Mouse (Mus musculus): ENCODE data around the gene Gtf2f2. TPM values are rescaled to one million over a fixed set of nuclear protein-coding genes. Genes with fewer than 3 reads are reported as not detected.
"Not testable (repeated sequence)": the region's sequence is repeated elsewhere in the genome, so short reads cannot be mapped to it uniquely, and the experiment has no call there.

Gtf2f2 gene
- total RNA-seq, 2 experiments from 2014 or later, result 6.2 to 8.0 TPM

DNA sequence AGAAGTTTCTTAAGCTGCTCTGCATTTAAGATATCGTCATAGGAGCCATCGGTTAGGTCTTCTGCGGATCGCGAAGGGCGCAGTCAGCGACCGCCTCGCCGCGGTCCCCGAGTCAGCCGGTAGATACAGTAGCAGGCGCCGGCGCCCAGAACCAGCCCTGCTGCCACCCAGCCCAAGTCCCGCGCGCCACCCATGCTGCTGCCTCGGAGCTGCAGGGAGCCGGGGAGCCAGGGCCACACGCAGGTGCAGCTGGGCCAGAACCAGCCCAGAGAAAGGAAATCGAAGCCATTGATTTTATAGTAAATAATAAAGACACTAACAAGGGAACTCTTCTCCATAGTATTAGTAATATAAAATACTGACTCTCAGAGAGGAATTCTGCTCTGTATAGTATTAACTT is 79.4 kb downstream of the Gtf2f2 start:
- no peak for ATAC-seq (replicated peaks; ENCODE audit: low FRiP score, poor library complexity, severe bottlenecking)

DNA sequence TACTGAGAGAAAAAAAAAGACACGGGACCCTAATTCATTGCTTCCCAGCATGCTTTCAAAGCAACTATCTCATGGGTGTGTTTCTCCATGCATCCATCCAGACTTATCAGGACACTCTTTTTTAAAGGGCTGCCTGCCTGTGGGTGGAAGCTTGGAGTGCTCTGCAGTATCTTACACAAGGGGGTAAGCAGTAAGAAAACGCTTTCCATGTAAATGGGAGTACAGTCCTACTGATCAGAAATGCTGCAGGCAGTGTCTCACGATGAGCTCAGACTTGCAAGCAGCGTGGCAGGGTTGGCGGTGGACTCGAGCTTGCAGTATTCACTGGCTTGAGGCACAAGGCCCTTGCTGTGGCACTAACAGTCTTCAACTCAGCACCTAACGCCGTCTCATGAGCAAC is 81.0 kb downstream of the Gtf2f2 start:
- not testable (repeated sequence) for ATAC-seq (replicated peaks; ENCODE audit: low FRiP score, poor library complexity, severe bottlenecking)

GRCm38 (mm10) chr14:75923314-75924052 is 87.2 kb downstream of the Gtf2f2 start:
- ATAC-seq (replicated peaks; ENCODE audit: low FRiP score, poor library complexity, severe bottlenecking), result no peak

DNA sequence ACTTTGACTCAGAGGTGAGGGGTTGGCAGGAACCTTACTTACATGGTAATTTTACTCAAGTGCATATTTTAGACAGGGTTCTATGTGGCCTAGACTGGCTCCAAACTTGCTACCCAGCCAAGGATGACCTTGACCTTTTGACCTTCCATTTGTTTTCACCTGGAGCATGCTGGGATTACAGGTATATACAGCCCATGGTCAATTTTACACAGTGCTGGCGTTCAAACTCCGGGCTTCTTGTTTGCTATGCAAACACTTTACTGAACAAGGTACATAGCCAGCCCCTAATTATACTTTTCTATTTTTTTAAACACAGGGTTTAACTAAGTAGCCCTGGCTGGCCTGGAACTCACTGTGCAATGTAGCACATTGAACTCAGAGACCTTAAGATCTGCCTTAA is 98.0 kb downstream of the Gtf2f2 start:
- ATAC-seq (replicated peaks; ENCODE audit: low FRiP score, poor library complexity, severe bottlenecking), result no peak

- ATAC-seq (replicated peaks; ENCODE audit: low FRiP score, poor library complexity, severe bottlenecking), result no peak
These were observed 98.7 kb downstream of the Gtf2f2 start for GRCm38 (mm10) chr14:75911968-75912367.

- no peak for ATAC-seq (replicated peaks; ENCODE audit: low FRiP score, poor library complexity, severe bottlenecking)
These were observed 103.7 kb downstream of the Gtf2f2 start for GRCm38 (mm10) chr14:75906931-75907330.

- ATAC-seq (replicated peaks; ENCODE audit: low FRiP score, poor library complexity, severe bottlenecking), result no peak
These were observed 105.7 kb downstream of the Gtf2f2 start for GRCm38 (mm10) chr14:75904972-75905371.

DNA sequence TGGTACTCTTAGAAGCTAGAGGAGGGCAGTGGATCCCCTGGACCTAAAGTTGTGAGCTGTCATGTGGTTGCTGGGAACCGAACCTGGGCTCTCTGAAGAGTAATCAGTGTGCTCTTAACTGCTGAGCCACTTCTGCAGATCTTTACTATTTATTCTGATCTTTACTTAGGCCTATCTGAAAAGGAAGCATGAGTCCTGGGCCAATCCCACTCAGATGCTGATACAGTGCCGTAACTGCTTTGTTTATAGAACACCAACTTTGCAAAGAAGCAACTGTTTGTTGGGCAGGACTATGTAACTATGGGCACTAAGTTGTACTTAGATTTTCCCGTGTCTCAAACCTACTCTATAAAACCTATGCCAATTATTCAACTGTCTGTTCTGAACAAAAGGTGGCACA is 107.5 kb downstream of the Gtf2f2 start:
- ATAC-seq (replicated peaks; ENCODE audit: low FRiP score, poor library complexity, severe bottlenecking), result no peak

DNA sequence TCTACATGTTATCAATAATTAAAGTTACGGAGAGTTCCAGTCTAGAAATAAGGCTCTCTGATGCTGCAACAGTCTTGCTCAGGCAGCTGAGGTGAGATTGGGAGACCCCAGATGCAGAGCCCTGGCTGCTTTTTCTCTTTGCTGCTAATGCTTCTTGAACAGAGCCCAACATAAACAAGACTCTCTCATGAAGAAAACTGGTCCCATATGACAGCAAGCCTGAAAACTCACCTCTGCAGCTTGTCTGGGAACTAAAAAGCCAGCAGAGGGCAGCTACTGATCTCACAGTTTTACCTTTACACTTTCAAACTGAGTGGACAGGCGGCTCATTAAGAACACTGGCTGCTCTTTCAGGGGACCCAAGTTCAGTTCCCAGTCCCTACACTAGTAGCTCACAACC is 108.7 kb downstream of the Gtf2f2 start:
- no peak for ATAC-seq (replicated peaks; ENCODE audit: low FRiP score, poor library complexity, severe bottlenecking)

DNA sequence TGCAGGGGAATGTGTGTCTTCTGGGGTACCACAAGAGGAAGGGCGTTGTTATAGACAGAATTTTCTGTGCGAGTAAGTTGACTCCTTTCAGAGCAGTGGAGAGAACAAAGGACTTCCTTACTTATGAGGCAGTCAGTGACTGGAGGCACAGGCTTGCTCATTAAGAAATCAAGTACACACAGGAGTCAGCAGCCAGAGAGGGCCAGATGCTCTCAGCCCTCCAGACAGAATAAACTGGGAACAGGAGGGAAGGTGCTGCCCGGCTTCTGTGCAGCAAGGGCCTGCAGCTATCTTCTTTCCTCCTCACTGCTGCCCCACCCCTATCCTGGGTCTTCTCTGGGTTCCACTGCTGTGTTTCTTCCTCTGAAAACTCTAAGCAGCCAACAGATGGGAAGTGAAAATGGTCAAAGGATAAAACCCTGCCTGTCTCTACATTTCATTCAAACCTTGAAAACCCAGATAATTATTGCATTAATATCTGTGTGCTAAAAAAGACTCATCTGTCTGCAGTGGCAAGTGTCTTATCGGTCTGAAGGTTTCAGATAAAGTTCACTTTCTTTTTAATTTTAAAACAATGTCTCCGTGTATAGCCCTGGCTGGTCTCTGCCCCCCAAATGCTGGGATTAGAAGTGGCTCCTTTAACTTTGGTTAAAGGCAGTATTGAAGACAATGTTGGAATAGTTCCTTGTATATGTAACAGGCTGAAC is 109.7 kb downstream of the Gtf2f2 start:
- ATAC-seq (replicated peaks; ENCODE audit: low FRiP score, poor library complexity, severe bottlenecking), result no peak

DNA sequence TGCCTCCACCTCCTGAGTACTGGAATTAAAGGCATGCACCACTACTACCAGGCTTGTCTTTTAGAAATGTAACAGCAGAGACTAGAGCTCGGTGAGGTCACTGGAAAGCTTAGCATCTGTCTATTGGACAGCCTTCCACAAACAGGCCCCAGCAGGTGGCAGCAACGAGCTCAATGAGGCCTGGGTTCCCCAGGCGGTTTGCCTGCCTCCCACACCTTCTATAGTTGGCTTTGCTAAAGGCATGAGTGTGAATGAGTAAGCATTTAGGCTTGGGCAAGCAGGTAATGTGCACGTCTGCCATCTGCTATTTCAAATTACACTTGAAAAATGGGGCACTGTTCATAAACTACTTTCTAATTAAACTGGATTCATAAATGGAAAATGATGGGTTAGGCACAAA is 111.1 kb downstream of the Gtf2f2 start:
- ATAC-seq (replicated peaks; ENCODE audit: low FRiP score, poor library complexity, severe bottlenecking), result peak; percentile 77

GRCm38 (mm10) chr14:75892118-75892517 is 118.5 kb downstream of the Gtf2f2 start:
- no peak for ATAC-seq (replicated peaks; ENCODE audit: low FRiP score, poor library complexity, severe bottlenecking)

DNA sequence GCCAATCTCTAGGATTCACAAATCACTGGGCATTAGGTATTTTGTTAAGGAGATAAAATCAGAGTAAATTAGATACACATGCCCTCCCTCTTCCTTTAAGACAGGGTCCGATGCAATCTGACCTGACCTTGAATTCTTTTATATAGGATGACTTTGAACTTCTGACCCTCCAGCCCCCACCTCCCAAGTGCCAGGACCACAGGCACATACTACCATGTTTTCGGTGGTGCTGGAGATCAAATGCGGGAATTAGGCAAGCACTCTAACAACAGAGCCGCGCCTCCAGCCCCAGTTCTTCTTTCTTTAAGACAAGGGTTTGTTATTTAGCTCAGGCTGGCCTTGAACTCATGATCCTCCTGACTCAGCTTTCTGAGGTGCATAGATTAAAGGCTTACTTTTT is 126.8 kb downstream of the Gtf2f2 start:
- no peak for ATAC-seq (replicated peaks; ENCODE audit: low FRiP score, poor library complexity, severe bottlenecking)

DNA sequence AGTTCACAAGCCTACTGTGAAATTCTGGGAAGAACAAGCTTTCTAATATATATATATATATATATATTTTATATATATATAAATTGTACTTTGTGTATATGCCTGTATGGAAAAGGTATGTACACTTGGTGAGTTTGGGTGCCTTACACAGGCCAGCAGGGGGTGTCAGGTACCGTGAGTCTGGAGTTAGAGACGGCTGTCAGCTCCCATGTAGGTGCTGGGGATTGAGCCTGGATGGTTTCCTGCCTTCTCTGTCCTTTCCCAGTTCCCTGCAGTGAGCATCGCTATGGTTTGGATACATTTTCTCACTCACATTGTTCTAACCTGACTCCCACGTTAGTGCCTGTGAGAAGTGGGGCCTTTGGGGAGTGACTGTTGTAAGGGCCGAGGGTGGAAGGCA is 127.3 kb downstream of the Gtf2f2 start:
- ATAC-seq (replicated peaks; ENCODE audit: low FRiP score, poor library complexity, severe bottlenecking), result no peak

- ATAC-seq (replicated peaks; ENCODE audit: low FRiP score, poor library complexity, severe bottlenecking), result no peak
These were observed 128.8 kb downstream of the Gtf2f2 start for GRCm38 (mm10) chr14:75881856-75882255.

- ATAC-seq (replicated peaks; ENCODE audit: low FRiP score, poor library complexity, severe bottlenecking), result no peak
These were observed 131.7 kb downstream of the Gtf2f2 start for GRCm38 (mm10) chr14:75878980-75879379.

DNA sequence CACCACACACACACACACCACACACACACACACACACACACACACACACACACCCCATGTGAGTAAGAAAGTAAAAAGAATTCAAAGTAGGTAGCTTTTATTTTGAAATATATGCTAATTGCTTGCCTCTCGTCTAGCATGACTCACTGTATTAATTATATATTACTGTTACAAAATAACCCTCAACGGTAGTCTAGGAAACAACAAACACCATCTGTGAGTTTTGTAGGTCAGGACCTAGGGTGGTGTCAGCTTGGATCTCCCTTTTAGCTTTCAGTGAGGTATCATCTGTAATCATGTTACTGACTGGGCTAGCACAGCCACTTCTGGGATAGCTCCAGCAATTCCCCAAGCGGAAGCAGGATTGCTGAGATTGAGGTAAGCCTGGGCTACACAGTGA is 133.4 kb downstream of the Gtf2f2 start:
- ATAC-seq (replicated peaks; ENCODE audit: low FRiP score, poor library complexity, severe bottlenecking), result no peak

DNA sequence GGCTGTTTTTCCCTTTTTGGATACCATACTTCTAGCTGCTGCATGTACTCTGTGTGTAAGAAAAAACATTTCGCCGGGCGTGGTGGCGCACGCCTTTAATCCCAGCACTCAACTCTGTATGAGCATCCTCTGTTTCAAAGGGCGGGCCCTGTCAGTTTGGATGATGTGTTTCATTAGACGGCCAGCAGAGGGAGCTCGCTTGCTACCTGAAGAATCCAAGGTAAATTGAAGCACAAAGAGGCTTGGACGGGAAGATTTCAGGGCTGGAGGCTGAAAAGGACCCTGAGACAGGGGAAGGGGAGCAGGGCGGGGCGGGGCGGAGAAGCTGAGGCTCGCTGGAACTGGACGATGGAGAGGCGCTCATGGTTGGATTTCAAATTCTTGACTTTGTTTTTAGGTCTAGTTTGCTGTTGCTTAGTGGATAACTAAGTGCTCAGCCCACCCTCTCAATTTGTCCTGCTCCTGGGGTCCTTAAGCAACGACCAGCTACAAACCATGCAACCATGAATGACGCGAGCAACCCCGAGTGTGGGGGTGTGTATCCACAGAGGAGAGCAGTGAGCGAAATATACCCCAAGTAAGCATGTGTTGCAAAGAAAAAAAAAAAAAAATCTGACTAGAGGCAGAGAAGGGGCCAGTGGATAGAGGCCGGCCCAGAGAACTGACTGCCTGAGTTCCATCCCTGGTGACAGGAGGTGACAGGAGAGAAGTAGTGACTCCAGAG is 134.2 kb downstream of the Gtf2f2 start:
- ATAC-seq (replicated peaks; ENCODE audit: low FRiP score, poor library complexity, severe bottlenecking), result peak; percentile 62

- no peak for ATAC-seq (replicated peaks; ENCODE audit: low FRiP score, poor library complexity, severe bottlenecking)
These were observed 137.1 kb downstream of the Gtf2f2 start for GRCm38 (mm10) chr14:75873612-75874011.

- no peak for ATAC-seq (replicated peaks; ENCODE audit: low FRiP score, poor library complexity, severe bottlenecking)
These were observed 138.9 kb downstream of the Gtf2f2 start for GRCm38 (mm10) chr14:75871750-75872149.

DNA sequence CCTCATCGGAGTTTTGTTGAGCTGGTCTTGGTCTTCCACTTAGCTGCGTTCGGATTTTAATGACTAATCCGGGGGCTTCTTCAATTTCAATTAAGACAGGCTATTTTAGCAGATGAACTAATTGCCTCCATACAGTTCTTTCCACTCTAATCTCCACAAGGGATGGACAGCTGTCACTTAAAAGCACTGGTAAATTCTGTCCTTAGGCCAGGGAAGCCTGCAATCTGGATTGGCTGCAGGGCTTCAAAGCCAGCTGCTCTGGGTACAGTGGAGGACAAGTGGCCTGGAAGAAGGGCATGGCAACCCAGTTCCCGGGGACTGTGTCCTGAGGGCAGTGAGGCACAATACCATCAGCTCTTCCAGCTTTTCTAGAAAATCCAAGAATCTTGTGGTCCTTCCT is 139.6 kb downstream of the Gtf2f2 start:
- no peak for ATAC-seq (replicated peaks; ENCODE audit: low FRiP score, poor library complexity, severe bottlenecking)
